Mouse (Mus musculus) natural killer cell, adult 2 months (primary cell): ENCODE data around the gene Trim23.
A peak's percentile ranks its signal among the peaks of the same experiment; 100 is the strongest.
"Not testable (repeated sequence)": the region's sequence is repeated elsewhere in the genome, so short reads cannot be mapped to it uniquely, and the experiment has no call there.

Experiments used
- DNase-seq, 2 experiments: peaks; one replicate each; pipeline ENCODE4 v3.0.0; 2022; ENCODE audit warnings: low spot score in 2 of 2

Trim23 gene

DNA sequence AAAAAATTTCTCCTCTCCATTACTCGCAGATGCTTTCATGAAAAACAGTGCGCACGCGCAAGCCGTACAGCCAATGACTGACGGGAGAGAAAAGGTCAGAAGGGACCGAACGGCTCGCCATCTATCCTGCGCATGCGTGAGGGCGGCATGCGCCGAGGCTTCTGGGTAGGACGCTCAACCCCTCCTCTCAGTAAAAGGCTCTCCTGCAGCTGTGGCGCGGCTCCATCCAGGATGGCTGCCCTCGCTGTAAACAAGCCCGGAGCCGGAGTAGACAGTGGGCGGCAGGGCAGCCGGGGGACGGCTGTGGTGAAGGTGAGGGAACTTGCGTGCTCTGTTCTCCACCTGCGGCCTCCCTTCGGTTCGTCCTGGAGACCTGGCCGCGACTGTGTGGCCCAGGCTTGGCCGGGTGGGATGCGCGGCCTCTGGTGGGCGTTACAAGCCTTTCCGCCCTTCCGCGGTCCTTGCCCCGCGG, at the start of gene Trim23:
Gene Trim23 (plus strand): TSS at position 148 of the 472 bp plus-strand sequence.
- peak; percentile 95 to 96 for DNase-seq

DNA sequence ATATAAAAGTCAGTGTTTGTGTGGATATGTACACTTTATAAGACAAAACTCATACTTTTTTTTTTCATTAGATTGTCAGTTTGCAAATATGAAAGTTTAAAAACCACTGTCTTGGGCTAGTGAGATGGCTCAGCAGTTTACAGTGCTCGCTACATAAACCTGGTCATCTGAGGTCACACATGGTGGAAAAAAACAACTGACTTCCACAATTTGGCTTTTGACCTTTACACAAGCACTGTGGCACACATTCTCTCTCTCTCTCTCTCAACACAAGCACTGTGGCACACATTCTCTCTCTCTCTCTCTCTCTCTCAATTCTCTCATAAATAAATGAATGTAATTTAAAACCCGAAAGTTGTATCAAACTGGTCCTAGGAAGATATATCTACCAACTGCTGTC, 46.0 kb upstream of the Trim23 start:
- DNase-seq = no peak

DNA sequence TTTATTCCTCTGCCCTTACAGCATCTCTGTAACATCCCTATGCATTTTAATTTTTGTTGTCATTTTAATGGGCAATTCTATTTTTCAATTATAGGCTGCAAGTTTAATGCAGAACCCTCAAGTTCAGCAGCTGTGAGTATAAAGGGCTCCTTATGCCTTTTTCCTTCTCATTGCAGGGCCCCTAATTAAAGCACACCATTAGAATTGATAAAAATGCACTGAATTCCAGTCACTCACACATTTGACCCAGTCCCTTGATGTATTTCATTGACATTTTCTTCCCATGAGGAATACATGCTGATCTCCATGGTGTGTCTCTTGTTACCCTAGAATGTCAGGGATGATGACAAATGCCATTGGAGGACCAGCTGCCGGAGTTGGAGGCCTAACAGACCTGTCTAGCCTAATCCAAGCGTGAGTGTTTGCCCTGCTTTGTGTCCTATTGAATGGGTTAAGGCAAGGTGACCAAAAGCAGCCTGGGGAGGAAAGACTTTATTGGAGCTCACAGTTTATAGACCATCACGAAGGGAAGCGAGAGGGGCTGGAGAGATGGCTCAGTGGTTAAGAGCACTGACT, 44.0 kb upstream of the Trim23 start:
- no peak for DNase-seq

DNA sequence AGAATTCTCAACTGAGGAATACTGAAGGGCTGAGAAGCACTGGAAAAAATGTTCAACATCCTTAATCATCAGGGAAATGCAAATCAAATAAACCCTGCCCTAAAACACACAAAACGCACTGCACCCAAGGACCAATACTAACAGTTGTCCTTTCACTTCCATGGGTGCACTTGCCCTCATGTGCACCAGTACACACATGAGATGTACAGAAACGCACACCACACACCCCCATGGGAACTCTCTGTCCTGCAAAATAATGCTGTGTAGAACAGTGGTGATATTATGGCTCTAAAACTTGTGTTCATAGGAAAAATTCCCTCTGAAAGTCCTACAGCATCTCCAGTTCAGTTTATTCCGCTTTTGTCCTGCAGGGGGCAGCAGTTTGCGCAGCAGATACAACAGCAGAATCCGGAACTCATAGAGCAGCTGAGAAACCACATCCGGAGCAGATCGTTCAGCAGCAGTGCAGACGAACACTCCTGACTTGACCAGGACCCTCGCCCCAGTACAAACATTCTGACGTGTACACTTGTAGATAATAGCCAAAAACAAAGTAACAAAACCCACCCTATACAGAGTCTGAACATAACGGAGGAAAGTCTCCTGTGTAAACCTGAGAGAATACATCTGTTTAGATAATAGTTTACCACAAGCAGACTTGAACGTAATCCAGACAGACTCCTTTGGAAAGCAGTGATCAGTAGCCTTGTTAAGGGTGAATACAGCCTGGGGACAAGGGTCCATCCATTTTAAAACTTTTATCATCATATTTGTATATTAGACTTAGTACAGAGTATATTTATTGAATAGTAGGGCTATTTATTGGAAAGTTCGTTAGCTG, 39.0 kb upstream of the Trim23 start:
- peak; percentile 74 to 84 for DNase-seq

DNA sequence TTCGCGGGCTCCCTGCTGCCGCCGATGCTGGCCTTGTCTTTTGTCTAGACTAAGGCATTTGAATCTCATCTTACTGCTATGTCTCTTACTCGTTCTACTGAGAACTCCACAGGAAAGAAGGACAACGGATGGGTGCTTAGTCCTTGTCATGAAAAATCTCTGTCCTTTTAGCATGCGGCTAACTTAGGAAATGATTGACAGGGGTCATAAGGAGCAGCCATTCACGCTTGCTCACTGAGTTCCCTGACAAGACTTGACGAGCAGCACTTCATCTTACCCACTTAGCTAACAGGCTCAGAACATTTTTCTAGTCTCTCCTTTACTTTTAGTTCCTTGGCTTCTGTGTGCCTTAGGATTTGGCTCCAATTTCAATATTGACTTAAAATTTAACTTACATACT, 33.7 kb upstream of the Trim23 start:
- DNase-seq = no peak

DNA sequence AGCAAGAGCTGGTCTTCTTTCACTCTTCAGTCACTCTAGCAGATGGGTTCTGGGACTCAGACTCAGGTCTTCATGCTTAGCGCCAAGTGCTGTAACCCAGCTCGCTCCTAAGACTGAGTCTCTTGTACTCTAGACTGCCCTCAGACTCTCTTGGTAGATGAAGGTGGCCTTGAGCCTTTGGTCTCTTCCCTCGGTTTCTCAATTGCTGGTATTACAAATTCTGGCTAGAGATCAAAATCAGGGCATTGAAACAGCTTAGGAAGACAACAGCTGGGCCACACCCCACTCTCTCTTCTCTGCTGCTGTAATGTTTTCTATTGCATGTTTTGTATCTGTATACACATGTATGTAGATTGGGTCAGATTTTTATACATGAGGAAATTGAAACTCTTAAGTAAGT, 33.0 kb upstream of the Trim23 start:
- DNase-seq = no peak

DNA sequence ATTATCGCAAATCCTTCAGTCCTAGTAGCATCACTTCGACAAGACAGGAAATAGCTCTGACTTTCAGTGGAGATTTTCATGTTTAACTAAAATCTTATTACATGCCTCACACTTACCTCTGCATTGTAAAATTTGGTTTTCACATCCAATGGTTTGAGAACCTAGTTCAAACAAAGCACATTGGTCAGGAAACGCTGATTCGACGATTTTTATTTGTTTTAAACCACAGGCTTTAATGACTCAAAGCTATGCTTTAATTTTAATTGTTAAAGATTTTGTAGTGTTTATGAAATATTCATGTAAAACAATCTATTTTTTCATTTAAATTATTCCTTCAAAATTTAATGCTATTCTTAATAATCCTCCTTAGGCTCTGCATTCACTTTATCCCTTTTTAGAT, 24.4 kb upstream of the Trim23 start:
- DNase-seq = no peak

DNA sequence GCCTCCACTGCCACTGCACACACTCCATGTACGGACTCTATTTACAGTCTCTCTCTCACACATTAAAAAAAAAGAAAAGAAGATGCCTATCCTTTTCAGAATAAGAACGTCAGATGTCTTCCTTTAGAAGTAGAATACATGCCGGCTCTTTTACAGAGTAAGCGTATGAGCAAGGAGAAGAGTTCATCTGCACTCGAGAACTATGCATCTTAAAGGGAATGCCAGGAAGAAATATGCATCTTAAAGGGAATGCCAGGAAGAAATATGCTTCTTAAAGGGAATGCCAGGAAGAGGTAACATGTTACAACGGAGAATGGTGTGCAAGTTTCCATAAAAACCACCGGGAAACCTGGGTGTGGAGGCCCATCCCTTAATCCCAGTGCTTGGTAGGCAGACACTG, 23.5 kb upstream of the Trim23 start:
- no peak for DNase-seq

DNA sequence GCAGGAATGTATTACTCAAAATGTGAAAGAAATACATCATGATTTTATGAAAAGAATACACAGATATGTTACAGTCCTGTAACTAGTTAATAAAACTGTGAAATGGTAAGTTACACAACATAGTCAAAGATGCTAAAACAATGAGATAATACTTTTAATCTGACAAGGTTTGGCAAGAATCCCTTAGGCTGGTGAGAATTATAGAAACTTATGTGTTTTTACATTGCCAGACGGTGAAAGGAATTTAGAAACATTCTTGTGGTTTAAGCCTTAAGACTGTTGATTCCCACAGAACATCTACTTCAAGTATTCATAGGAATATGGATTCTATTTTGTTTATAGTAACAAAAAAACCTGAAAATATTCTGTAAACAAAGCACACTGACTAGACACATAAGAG, 22.9 kb upstream of the Trim23 start:
- no peak for DNase-seq

DNA sequence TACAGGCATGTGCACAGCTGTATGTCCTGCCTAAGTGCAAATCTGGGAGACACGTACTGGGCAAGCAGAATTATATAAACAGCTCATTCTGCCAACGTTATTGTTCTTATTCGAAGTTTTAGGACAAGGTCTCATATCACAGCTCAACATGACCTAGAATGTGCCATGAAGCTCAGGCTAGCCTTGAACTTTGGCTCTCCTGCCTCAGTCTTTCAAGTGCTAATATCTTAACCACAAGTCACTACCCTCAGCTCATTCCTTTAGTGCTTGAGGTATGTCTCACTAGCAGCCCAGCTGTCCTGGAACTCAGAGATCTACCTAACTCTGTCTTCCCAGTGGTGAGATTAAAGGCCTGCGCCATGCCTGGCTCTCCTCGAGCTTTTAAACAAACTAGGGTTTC, 6.9 kb upstream of the Trim23 start:
- DNase-seq = no peak

DNA sequence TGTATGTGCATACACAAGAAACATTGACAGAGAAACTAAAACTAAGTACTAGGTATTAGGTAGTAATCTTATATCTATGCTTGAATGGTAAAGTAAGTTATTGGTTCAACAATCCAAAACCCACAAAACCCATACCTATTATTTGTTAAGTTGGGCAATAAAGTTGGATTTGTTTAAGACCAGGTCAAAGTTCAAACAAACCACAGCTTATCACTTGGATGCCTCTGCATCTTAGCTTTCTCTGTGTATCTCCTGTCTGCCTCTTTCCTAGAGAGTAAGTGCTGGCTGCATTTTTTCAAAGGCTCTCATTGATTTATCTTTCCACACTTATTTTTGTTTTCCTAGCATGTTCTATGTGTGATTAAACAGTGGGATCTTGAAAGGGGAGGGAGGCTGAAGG, 6.1 kb upstream of the Trim23 start:
- DNase-seq = no peak

DNA sequence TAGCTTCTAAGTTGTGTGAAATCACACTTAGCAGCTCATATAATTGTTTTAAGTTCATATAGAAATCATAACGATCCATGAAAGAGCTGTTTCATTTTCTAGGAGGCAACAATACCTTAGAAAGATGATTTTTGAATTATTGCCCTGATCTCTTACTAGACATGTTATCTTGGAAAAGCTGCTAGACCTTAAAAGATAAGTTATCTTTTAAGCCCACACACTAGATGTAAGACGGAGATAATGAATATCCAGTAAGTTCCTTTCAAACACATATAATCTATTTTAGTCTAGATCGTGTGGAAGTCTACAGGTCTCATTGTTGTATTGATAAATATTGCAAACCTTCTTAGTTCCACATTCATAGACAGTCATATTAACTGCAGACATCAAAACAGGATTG, 1.7 kb upstream of the Trim23 start:
- no peak for DNase-seq

DNA sequence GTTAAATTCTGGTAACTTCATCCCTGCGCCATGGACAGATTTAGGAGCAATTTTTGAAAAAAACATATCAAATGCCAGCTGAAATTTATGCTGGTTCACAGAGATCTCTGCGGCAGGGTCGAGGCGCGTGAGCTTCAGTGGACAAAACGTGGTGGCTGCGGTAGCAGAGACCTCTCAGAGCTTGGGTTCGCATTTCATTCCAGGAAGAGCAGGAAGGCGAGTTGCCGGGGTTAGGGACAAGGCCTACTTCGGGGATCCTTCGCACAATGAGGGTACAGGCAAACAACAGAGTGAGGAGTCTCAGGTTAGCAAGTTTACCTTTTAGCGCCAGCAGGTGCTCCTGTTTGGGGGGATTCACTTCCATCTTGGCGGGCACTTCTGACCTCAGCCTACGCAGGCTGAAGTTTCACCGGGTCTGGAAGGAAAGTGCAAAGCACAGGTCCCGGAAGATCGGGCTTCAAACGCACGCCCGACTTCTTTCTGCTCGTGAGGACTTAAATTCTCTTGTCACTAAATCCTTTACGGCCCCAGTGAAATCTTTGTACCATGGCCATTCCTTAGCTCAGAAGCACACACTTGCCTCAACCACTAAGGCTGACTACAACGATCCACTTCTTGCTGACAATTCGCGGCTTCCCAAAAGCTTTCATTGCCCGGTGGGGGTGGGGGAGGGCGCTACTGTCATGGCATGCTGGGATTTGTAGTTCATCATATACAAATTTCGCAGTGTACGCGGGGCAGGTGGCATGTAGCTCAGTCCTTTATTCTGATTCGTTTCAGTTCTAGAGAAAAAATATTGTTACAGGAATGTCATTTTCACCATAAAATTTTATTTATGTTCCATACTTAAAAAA, 574 bp upstream of the Trim23 start, which contains the start of gene Trappc13:
Gene Trappc13 (minus strand): TSS at position 674 of the 854 bp plus-strand sequence.
- DNase-seq = no peak

DNA sequence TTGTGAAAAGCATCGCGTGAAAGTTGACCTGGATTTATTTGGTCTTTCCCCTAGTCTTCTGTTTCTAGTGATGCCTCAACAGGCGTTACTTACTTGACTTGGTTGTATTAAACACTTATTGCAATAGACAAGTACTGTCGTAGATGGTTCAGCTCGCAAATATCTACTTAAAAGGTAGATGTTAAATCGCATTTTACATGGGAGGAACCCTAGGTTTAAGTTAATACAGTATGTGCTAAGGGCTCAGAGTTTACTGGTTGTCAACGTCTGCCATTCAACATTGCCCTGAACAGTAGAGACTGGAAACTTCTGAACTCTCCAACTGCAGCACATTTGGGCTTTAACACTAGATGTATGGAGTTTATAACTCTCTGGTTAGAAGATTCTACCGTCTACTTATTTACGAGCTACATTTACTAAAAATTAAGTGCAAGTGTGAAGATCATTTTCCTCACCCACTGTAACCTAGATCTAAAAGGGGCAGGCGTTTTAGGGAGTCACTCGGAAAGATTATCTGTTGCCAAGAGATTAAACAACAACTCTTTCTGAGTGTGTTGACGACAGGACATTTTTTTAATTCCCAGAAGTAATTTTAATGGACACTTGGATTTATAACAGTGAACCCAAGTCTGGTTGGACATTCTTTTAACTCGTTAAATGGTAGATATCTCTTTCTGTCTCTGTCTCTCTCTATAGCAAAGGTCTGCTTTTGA, 735 bp downstream of the Trim23 start:
- no peak for DNase-seq

DNA sequence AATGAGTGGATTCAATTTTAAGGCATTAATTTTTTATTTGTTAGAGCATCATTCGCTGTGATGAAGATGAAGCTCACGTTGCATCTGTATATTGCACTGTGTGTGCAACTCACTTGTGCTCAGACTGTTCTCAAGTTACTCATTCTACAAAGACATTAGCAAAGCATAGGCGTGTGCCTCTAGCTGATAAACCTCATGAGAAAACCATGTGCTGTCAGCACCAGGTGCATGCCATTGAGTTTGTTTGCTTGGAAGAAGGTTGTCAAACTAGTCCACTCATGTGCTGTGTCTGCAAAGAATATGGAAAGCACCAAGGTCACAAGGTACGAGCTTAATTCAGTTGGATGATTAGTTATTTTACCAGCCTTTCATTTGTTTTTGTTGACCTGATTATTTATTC, 8.8 kb downstream of the Trim23 start:
- DNase-seq = no peak

DNA sequence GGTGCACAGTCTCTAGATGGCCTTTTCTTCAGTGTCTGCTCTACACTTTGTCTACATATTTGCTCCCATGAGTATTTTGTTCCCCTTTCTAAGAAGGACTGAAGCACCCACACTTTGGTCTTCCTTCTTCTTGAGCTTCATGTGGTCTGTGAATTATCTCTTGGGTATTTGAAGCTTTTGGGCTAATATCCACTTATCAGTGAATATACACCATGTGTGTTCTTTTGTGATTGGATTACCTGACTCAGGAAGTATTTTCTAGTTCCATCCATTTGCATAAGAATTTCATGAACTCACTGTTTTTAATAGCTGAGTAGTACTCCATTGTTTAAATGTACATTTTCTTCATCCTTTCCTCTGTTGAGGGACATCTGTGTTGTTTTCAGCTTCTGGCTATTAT, 17.3 kb downstream of the Trim23 start:
- DNase-seq = not testable (repeated sequence)

DNA sequence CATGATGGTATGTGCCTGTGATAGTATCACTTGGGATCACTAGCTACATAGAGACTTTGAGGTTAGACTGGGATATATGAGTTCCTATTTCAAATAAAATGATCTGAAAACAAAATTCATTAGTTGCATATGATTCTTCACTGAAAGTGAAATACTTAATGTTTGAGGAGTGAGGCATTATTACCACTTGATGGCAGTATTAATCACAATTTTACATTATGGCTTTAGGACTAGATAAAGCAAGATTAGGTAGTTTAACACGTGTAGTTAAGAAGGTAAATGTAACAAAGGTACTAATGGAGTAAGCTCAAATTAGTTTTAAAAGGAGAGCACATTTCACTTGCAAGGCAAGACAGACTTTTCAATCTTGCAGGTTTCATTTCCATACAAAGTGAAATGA, 25.7 kb downstream of the Trim23 start:
- DNase-seq = no peak

DNA sequence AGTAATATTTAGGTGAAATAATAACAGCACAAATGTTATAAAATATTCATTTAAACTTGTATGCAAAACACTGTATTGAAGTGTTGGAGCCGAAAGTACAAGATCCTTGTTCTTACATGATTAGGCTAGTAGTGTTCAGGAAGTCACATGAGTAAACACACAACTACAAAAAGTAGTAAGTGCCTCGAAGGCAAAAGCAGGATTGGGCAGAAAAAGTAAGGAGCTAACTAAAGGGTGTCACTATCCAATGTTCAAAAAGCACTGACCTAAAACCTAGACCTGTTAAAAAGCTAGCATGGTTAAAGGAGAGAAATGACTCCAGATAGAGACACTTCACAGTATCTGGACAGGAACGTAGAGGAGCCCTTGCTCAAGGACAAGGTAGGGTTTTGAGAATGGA, 48.9 kb downstream of the Trim23 start:
- no peak for DNase-seq

DNA sequence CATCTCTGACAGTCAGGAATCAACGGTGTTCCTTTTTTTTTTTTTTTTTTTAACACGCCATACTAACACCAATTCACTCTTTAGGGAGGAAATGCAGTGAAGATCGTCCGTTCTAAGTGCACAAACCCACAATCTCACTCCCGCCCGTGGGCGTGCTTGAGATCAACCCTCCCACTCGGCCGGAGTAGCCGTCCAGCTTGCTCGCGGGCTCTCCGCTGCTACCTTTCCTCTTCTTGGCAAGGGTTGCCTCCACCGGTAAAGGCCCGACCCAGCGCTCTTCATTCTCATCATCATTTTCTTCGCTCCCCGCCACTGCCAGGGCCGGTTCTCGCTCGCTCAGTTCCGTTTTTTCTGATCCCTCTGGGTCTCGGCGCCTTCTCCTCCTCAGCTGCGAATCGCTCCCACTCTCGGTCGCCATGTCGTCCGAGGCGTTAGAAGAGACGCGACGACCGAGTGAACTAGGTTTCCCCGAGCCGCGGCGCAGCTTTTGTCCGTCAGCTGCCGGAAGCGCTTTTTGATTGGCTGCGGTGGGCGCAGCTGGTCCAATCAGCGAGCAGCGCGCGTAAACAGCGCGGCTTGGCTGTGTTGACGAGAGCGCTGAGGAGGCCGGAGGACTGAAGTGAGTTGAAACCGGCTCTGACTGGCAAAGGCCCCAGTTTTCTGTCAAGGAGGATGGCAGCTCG, 49.9 kb downstream of the Trim23 start, which contains the start of the genes Cenpk and Ppwd1:
Gene Cenpk (plus strand): TSS at position 228 of the 683 bp plus-strand sequence.
Gene Ppwd1 (minus strand): TSS at position 460 of the 683 bp plus-strand sequence.
- DNase-seq = peak; percentile 95 to 96

DNA sequence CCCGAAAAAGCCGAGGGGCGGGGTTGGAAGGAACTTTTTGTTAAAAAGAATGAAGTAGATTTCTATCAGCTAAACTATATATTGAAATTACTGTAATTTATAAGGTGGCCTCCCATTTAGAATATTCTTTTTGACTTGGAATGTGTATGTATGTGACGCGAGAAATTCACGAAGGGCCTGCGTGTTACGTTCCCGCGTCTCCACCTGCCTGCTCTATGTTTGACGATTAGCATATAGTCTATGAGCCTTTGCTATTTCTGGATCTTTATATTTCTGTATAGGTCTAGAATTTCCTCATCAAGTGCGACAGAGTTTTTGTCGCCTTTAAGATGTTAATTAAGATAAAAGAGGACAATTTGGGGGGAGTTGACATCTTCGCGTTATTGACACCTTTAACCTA, 50.6 kb downstream of the Trim23 start:
- DNase-seq = no peak
